Comparison of ENCODE assay signal across 19 mouse cellular contexts in the genomic region with DNA sequence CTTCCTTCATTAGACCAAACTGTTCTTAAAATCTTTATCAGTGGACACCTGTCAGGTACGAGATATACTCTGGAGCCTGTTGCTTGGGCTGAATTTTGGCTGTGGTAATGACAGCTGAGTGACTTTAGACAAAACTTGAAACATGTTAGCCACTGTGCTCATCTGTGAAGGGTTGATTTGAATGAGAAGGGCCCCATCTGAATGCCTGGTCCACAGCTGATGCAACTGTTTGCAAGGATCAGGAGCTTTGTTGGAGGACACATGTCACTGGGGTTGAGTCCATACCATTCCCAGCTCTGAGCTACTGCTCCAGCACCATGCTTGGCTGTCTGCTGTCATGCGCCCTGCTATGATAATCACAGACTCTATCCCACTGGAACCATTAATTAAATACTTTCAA. TPM values are rescaled to one million over a fixed set of nuclear protein-coding genes. Genes with fewer than 3 reads are reported as not detected.
"Had no signal": no experiment of that assay in that cellular context is flagged by ENCODE, and none has a peak within 500 bp of the region (broad histone marks: within the 10 kb centered on the region; RNA-seq: fewer than 3 reads in every experiment).

No protein-coding gene starts in this region.

- H3K4me1 ChIP-seq: liver, embryonic 13.5 days; neural tube, embryonic 13.5 days; stomach, embryonic 15.5 days had no signal

- H3K4me3 ChIP-seq: layer of hippocampus, adult 2 months; liver, embryonic 13.5 days; neural tube, embryonic 13.5 days; stomach, embryonic 15.5 days had no signal

- H3K27ac ChIP-seq: kidney, postnatal 0 days; layer of hippocampus, adult 2 months; liver, embryonic 13.5 days; neural tube, embryonic 13.5 days; stomach, embryonic 15.5 days had no signal

- H3K36me3 ChIP-seq: liver, embryonic 13.5 days had no signal

- DNase-seq: kidney, adult 2 months; kidney, postnatal 25 days; layer of hippocampus, adult 9-11 months; liver, embryonic 13.5 days; lung, adult 2 months; lung, postnatal 14 days; lung, postnatal 4 days; midbrain, embryonic 14.5 days; thymus, postnatal 25 days had no signal

- H3K4me2 ChIP-seq: liver, embryonic 13.5 days; midbrain, embryonic 11.5 days; neural tube, embryonic 13.5 days; stomach, embryonic 15.5 days had no signal

- H3K27me3 ChIP-seq: liver, embryonic 13.5 days; neural tube, embryonic 13.5 days; stomach, embryonic 15.5 days had no signal

- H3K9ac ChIP-seq: liver, embryonic 13.5 days; neural tube, embryonic 13.5 days; stomach, embryonic 15.5 days had no signal

- H3K9me3 ChIP-seq: liver, embryonic 13.5 days; neural tube, embryonic 13.5 days; stomach, embryonic 15.5 days had no signal

RNA-seq across cellular contexts. Expression of a gene that starts 25.2 kb away (rescaled TPM):
- total RNA-seq: layer of hippocampus, adult 2 months; left cerebral cortex, postnatal 25 days; midbrain, postnatal 0 days; neutrophil, adult 5-6 weeks had no signal
- polyA plus RNA-seq: large intestine, adult 2 months; lung, adult 2 months; small intestine, adult 2 months had no signal
